Mouse (Mus musculus): ENCODE data around the gene Ddx5.
"Not testable (repeated sequence)": the region's sequence is repeated elsewhere in the genome, so short reads cannot be mapped to it uniquely, and the experiment has no call there.

The Ddx5 gene

GRCm38 (mm10) chr11:106788775-106789459 lies at the start of gene Ddx5, which contains the start of gene Cep95:
Gene Ddx5, minus strand, starts transcription at chr11:106789185.
Gene Cep95, plus strand, starts transcription at chr11:106789252.
- DNase-seq (ENCODE audit: low spot score in 2 of 2) = peak; percentile 97 to 98

GRCm38 (mm10) chr11:106828079-106828478 lies 39.1 kb upstream of the Ddx5 start:
- no peak for DNase-seq (ENCODE audit: low spot score in 2 of 2)

- no peak for DNase-seq (ENCODE audit: low spot score in 2 of 2)
Measured at GRCm38 (mm10) chr11:106824403-106824802, 35.4 kb upstream of the Ddx5 start.

- DNase-seq (ENCODE audit: low spot score in 2 of 2) = no peak
Measured at GRCm38 (mm10) chr11:106823741-106824140, 34.8 kb upstream of the Ddx5 start.

- peak; percentile 38 to 53 for DNase-seq (ENCODE audit: low spot score in 2 of 2)
Measured at GRCm38 (mm10) chr11:106822911-106823310, 33.9 kb upstream of the Ddx5 start.

- no peak for DNase-seq (ENCODE audit: low spot score in 2 of 2)
Measured at GRCm38 (mm10) chr11:106822491-106822890, 33.5 kb upstream of the Ddx5 start.

GRCm38 (mm10) chr11:106821397-106821796 lies 32.4 kb upstream of the Ddx5 start:
- no peak for DNase-seq (ENCODE audit: low spot score in 2 of 2)

GRCm38 (mm10) chr11:106820972-106821371 lies 32.0 kb upstream of the Ddx5 start:
- peak; percentile 69 for DNase-seq (ENCODE audit: low spot score in 2 of 2)

- no peak for DNase-seq (ENCODE audit: low spot score in 2 of 2)
Measured at GRCm38 (mm10) chr11:106820252-106820651, 31.3 kb upstream of the Ddx5 start.

- no peak for DNase-seq (ENCODE audit: low spot score in 2 of 2)
Measured at GRCm38 (mm10) chr11:106819595-106819994, 30.6 kb upstream of the Ddx5 start.

- no peak for DNase-seq (ENCODE audit: low spot score in 2 of 2)
Measured at GRCm38 (mm10) chr11:106818341-106818740, 29.4 kb upstream of the Ddx5 start.

GRCm38 (mm10) chr11:106817808-106818207 lies 28.8 kb upstream of the Ddx5 start:
- no peak for DNase-seq (ENCODE audit: low spot score in 2 of 2)

GRCm38 (mm10) chr11:106817156-106817555 lies 28.2 kb upstream of the Ddx5 start:
- DNase-seq (ENCODE audit: low spot score in 2 of 2) = no peak

- no peak for DNase-seq (ENCODE audit: low spot score in 2 of 2)
Measured at GRCm38 (mm10) chr11:106816316-106816715, 27.3 kb upstream of the Ddx5 start.

- no peak for DNase-seq (ENCODE audit: low spot score in 2 of 2)
Measured at GRCm38 (mm10) chr11:106815761-106816160, 26.8 kb upstream of the Ddx5 start.

- DNase-seq (ENCODE audit: low spot score in 2 of 2) = no peak
Measured at GRCm38 (mm10) chr11:106815331-106815730, 26.3 kb upstream of the Ddx5 start.

- no peak for DNase-seq (ENCODE audit: low spot score in 2 of 2)
Measured at GRCm38 (mm10) chr11:106814601-106815320, 25.8 kb upstream of the Ddx5 start.

- no peak for DNase-seq (ENCODE audit: low spot score in 2 of 2)
Measured at GRCm38 (mm10) chr11:106812410-106813136, 23.6 kb upstream of the Ddx5 start.

GRCm38 (mm10) chr11:106807442-106807841 lies 18.5 kb upstream of the Ddx5 start:
- DNase-seq (ENCODE audit: low spot score in 2 of 2) = not testable (repeated sequence)

GRCm38 (mm10) chr11:106802069-106802627 lies 13.2 kb upstream of the Ddx5 start:
- peak; percentile 52 to 54 for DNase-seq (ENCODE audit: low spot score in 2 of 2)

GRCm38 (mm10) chr11:106795679-106796078 lies 6.7 kb upstream of the Ddx5 start:
- no peak for DNase-seq (ENCODE audit: low spot score in 2 of 2)

GRCm38 (mm10) chr11:106793846-106794245 lies 4.9 kb upstream of the Ddx5 start:
- DNase-seq (ENCODE audit: low spot score in 2 of 2) = no peak

Measured in right cerebral cortex, postnatal 10 days (tissue).